Mouse (Mus musculus) embryonic facial prominence, embryonic 14.5 days (tissue): Measurements from ENCODE around the gene Pla2g1b. TPM values are rescaled to one million over a fixed set of nuclear protein-coding genes. Genes with fewer than 3 reads are reported as not detected.

Experiments
- ATAC-seq: fragments of 200-750 bp; cut with Nextera tagmentation; 2 replicates; pipeline ENCODE4 v1.8.0; 2017; ENCODE audit warnings: low read depth, moderate number of reproducible peaks, moderate TSS enrichment
- DNase-seq: peaks from one replicate; pipeline ENCODE4 v3.0.0-alpha.2; 2015; ENCODE audit warnings: low spot score
- H3K27ac ChIP-seq: fragments of 300-500 bp; sonication (generic); replicated peaks from 2 replicates; pipeline ENCODE4 v1.5.1; 2014; ENCODE audit warnings: low read depth, mild to moderate bottlenecking, low read length, moderate library complexity
- H3K27me3 ChIP-seq: fragments of 300-500 bp; sonication (generic); replicated peaks from 2 replicates; pipeline ENCODE4 v1.6.1; 2014; ENCODE audit warnings: low read length; ENCODE audit not compliant: control insufficient read depth, insufficient read depth
- H3K36me3 ChIP-seq: fragments of 300-500 bp; sonication (generic); 2 replicates; pipeline ENCODE4 v1.6.1; 2014; ENCODE audit warnings: low read length, mixed read lengths; ENCODE audit not compliant: control insufficient read depth, insufficient read depth
- H3K4me1 ChIP-seq: fragments of 300-500 bp; sonication (generic); 2 replicates; pipeline ENCODE4 v1.6.1; 2014; ENCODE audit warnings: antibody characterized with exemption, low read length; ENCODE audit not compliant: control insufficient read depth, insufficient read depth
- H3K4me2 ChIP-seq: fragments of 300-500 bp; sonication (generic); 2 replicates; pipeline ENCODE4 v1.6.1; 2014; ENCODE audit warnings: low read depth, mild to moderate bottlenecking, low read length, moderate library complexity, mixed read lengths
- H3K4me3 ChIP-seq: fragments of 300-500 bp; sonication (generic); 2 replicates; pipeline ENCODE4 v1.5.1; 2014; ENCODE audit warnings: low read depth, mild to moderate bottlenecking, low read length
- H3K9ac ChIP-seq: fragments of 300-500 bp; sonication (generic); 2 replicates; pipeline ENCODE4 v1.6.1; 2014; ENCODE audit warnings: low read depth, mild to moderate bottlenecking, low read length, moderate library complexity, mixed read lengths
- H3K9me3 ChIP-seq: fragments of 300-500 bp; sonication (generic); 2 replicates; pipeline ENCODE4 v1.6.1; 2016; ENCODE audit warnings: low read length; ENCODE audit not compliant: control insufficient read depth
- WGBS: fragments of 180-500 bp; shearing (Covaris S2); extraction: QIAGEN DNeasy Blood & Tissue Kit; methylation state at CpG from one replicate; pipeline ENCODE4 v1.1.7; 2014; 5-methylcytosine and 5-hydroxymethylcytosine counted together
- polyA plus RNA-seq: library from polyadenylated mRNA; unstranded; fragments of >200 nt; fragmentation: Nextera tagmentation; extraction: Ambion mirVana; gene quantifications from 2 replicates; pipeline ENCODE4 v1.2.1, GENCODE M21; 2014

Pla2g1b gene
- not detected in 2 replicates for polyA plus RNA-seq

DNA sequence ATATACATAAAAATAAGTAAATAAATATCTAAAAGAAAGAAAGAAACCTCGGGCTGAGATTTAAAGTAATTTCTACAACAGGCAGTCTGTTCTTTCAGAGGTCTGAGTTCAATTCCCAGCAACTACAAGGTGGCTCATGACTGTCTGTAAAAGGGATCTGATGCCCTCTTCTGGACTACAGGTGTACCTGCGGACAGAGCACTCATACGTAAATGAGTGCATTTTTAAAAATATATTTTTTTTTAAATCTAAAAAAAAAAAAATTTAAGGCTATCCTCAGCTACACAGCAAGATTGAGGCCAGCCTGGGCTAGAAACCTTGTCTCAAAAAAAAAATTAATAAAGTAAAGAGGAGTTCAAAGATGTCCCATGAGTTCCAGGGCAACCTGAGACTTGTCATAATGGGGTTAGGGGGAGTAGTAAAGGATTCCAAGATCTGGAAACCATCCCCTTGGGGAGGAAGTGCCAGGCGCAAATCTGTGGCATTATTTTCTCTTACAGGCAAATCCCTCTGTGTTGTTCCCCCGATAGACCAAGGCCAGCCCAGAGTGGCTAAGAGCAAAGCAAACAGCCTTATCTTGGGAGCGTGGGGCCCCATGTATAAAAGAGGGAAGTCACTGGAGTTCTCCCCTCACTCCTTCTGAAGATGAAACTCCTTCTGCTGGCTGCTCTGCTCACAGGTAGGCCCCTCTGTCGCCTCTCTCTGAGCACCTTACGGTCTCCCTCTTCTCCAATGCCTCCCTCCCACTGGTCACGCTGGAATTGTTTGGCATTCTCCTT lies at the start of gene Pla2g1b:
Pla2g1b (plus strand) TSS at position 621 of the 779 bp plus-strand sequence.
- no peak within 1 kb of the TSS for H3K27ac ChIP-seq
- ATAC-seq (no peak), DNase-seq (no peak)
- no peaks in the 10 kb centered on the region for H3K4me1 ChIP-seq
- H3K4me3 ChIP-seq = no peak within 1 kb of the TSS
- WGBS = 44% methylated on average over 9 of the region's 9 CpGs
- no peak within 1 kb of the TSS for H3K4me2 ChIP-seq
- no peak within 1 kb of the TSS for H3K9ac ChIP-seq
- H3K9me3 ChIP-seq = no peaks in the 10 kb centered on the region
- no peaks in the 10 kb centered on the region for H3K27me3 ChIP-seq
- H3K36me3 ChIP-seq = no peaks in the 10 kb centered on the region

DNA sequence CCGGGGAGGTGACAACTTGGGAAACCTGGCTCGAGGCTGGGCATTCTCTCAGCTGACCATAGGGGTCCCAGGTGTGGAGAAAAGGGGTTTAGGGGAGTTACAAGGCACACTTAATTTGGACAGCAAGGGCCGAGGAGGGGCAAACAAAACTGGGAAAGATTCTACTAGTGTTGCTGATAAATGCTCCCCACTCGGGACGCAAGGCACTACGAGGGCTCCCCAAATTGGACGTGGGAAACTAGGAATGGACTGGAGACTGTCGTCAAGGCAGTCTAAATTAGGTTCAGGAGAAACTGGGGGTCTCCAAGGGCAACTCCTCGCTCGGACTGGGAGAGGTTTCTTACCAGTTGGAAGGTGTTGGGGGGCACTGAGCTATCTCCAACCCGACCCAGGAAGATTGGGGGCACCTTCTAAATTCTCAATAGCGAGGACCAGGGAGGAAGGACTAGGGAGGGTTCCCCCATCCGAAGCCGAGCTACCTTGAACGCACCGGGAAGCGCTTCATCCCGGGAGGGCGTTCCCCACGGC lies 37.2 kb upstream of the Pla2g1b start:
- WGBS = 2% methylated on average over 12 of the region's 20 CpGs
- Histone ChIP-seq H3K27ac (peak overlapping the region; percentile 83), H3K9me3 (no peaks in the 10 kb centered on the region), H3K4me1 (peaks cover 20% of the 10 kb centered on the region), H3K9ac (peak overlapping the region; percentile 98), H3K4me2 (peak overlapping the region; percentile 92), H3K27me3 (no peaks in the 10 kb centered on the region), H3K4me3 (peak overlapping the region; percentile 93), H3K36me3 (0 out of 2 replicates have a peak, but pooled peaks cover 10% of the 10 kb centered on the region)
- DNase-seq (no peak), ATAC-seq (no peak)

GRCm38 (mm10) chr5:115429359-115430186 lies 36.5 kb upstream of the Pla2g1b start, which contains the start of gene Msi1:
Gene Msi1 (plus strand): TSS chr5:115429599.
- H3K27ac ChIP-seq = peak within 1 kb of the TSS; percentile 83
- peak within 1 kb of the TSS; percentile 92 for H3K4me2 ChIP-seq
- peak; percentile 73 for DNase-seq
- H3K4me3 ChIP-seq = peak within 1 kb of the TSS; percentile 93
- H3K27me3 ChIP-seq = no peaks in the 10 kb centered on the region
- H3K4me1 ChIP-seq = peaks cover 27% of the 10 kb centered on the region
- peak; percentile 86 for ATAC-seq
- H3K9me3 ChIP-seq = no peaks in the 10 kb centered on the region
- peak within 1 kb of the TSS; percentile 98 for H3K9ac ChIP-seq
- 0% methylated on average over 6 of the region's 117 CpGs for WGBS
- 0 out of 2 replicates have a peak, but pooled peaks cover 12% of the 10 kb centered on the region for H3K36me3 ChIP-seq

- Histone ChIP-seq H3K4me2 (peak overlapping the region; percentile 92), H3K4me1 (peaks cover 35% of the 10 kb centered on the region), H3K4me3 (peak overlapping the region; percentile 93), H3K27ac (peak overlapping the region; percentile 83), H3K27me3 (no peaks in the 10 kb centered on the region), H3K9ac (peak overlapping the region; percentile 98), H3K9me3 (no peaks in the 10 kb centered on the region), H3K36me3 (peaks cover 17% of the 10 kb centered on the region; the same call in 1 of the 2 replicates)
- no peak for ATAC-seq
- WGBS = under 1% methylated on average over 29 of the region's 73 CpGs
- no peak for DNase-seq
Observed at GRCm38 (mm10) chr5:115430187-115430960, 35.7 kb upstream of the Pla2g1b start.

GRCm38 (mm10) chr5:115431061-115431897 lies 34.8 kb upstream of the Pla2g1b start:
- 7% methylated on average over 13 of the region's 14 CpGs for WGBS
- Histone ChIP-seq H3K9me3 (no peaks in the 10 kb centered on the region), H3K27me3 (no peaks in the 10 kb centered on the region), H3K9ac (peak overlapping the region; percentile 98), H3K4me1 (peaks cover 44% of the 10 kb centered on the region), H3K27ac (peak overlapping the region; percentile 83), H3K4me3 (peak overlapping the region; percentile 93), H3K4me2 (peak overlapping the region; percentile 92), H3K36me3 (peaks cover 24% of the 10 kb centered on the region; the same call in 1 of the 2 replicates)
- DNase-seq (peak; percentile 60), ATAC-seq (no peak)

- ATAC-seq (no peak), DNase-seq (no peak)
- H3K9ac ChIP-seq = peak overlapping the region; percentile 98
- peaks cover 24% of the 10 kb centered on the region; the same call in 1 of the 2 replicates for H3K36me3 ChIP-seq
- peak overlapping the region; percentile 92 for H3K4me2 ChIP-seq
- H3K9me3 ChIP-seq = no peaks in the 10 kb centered on the region
- 28% methylated on average over 7 of the region's 7 CpGs for WGBS
- H3K4me3 ChIP-seq = peak overlapping the region; percentile 93
- H3K4me1 ChIP-seq = peaks cover 50% of the 10 kb centered on the region
- no peaks in the 10 kb centered on the region for H3K27me3 ChIP-seq
- H3K27ac ChIP-seq = peak overlapping the region; percentile 83
Observed at GRCm38 (mm10) chr5:115431898-115432259, 34.2 kb upstream of the Pla2g1b start.

DNA sequence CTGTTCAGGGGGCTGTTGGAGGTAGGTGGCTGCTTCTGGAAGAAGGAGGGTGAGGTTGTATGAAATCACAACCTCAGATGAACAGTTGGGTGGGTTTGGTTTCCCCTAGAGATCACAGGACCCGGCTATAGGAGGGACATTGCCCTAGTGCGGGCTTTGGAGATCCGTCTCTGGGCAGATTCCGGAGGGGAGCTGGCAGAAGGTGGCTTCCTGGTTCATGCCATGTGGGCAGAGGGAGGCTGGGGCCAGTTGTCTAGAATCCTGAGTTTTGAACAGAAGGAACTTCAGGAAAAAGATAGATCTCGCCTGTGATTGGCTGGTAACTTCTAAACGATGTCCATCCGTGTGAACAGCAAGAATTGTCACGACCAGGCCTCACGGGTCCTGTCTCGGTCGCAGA lies 33.7 kb upstream of the Pla2g1b start:
- Histone ChIP-seq H3K27me3 (no peaks in the 10 kb centered on the region), H3K9ac (peak overlapping the region; percentile 98), H3K27ac (peak overlapping the region; percentile 83; the same call in 1 of the 2 replicates), H3K36me3 (peaks cover 27% of the 10 kb centered on the region; the same call in 1 of the 2 replicates), H3K4me3 (peak overlapping the region; percentile 93), H3K4me2 (peak overlapping the region; percentile 92), H3K4me1 (peaks cover 54% of the 10 kb centered on the region), H3K9me3 (no peaks in the 10 kb centered on the region)
- DNase-seq (no peak), ATAC-seq (no peak)
- WGBS = 75% methylated on average over 11 of the region's 11 CpGs
